Mouse (Mus musculus): Measurements from ENCODE around the gene Csnk2a1. TPM values are rescaled to one million over a fixed set of nuclear protein-coding genes. Genes with fewer than 3 reads are reported as not detected.

Gene Csnk2a1
- polyA plus RNA-seq (2012; ENCODE audit: insufficient read depth, low replicate concordance): 3.4 and 4.4 TPM in 2 replicates

DNA sequence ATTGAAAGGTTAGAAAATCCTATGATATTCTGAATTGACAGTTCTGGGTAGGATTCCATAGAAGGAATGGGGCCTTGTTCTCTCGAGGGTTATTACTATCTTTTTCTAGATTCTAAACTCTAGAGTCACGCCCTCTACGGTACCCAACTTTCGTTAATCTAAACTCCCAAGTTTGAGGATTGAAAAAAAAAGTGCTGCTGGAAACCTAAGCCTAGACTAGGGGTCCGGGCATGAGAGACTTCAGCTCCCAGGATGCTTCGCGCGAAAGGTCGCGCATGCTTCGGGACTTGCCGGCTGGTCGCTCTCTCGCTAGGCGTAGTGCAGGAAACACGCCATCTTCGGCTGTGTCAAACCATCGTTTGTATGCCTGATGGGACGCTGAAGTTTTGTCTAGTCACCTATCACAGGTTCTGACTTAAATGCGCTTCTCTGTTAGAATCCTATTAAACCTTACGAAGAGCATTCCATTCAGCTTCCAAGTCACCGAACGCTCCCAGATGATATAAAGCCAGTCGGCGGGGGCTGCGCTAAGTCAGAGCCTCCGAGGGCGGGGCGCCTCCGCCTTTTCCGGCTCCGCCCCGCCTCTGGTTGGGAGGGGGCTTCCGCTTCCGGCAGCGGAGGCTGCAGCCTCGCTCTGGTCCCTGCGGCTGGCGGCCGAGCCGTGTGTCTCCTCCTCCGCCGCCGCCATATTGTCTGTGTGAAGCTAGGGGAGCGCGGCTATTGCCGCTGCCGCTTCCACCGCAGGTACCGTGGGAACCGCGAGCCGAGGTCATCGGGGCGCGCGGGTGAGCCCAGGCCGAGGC lies at the start of gene Csnk2a1:
Csnk2a1 (plus strand) TSS at position 592 of the 803 bp plus-strand sequence.
- peak within 1 kb of the TSS; percentile 94 for H3K4me3 ChIP-seq (replicated peaks)
- TF ChIP-seq GATA1 (IDR thresholded peaks at IDR 0.05; ENCODE audit: borderline replicate concordance, low read length): no peak
- TF ChIP-seq FLI1 (IDR thresholded peaks at IDR 0.05; ENCODE audit: low read length): no peak
- no peaks in the 10 kb centered on the region for H3K9me3 ChIP-seq
- peaks cover 23% of the 10 kb centered on the region for H3K36me3 ChIP-seq (replicated peaks; ENCODE audit: low read length)
- H3K27me3 ChIP-seq (replicated peaks): no peaks in the 10 kb centered on the region
- peaks cover 39% of the 10 kb centered on the region for H3K4me1 ChIP-seq

DNA sequence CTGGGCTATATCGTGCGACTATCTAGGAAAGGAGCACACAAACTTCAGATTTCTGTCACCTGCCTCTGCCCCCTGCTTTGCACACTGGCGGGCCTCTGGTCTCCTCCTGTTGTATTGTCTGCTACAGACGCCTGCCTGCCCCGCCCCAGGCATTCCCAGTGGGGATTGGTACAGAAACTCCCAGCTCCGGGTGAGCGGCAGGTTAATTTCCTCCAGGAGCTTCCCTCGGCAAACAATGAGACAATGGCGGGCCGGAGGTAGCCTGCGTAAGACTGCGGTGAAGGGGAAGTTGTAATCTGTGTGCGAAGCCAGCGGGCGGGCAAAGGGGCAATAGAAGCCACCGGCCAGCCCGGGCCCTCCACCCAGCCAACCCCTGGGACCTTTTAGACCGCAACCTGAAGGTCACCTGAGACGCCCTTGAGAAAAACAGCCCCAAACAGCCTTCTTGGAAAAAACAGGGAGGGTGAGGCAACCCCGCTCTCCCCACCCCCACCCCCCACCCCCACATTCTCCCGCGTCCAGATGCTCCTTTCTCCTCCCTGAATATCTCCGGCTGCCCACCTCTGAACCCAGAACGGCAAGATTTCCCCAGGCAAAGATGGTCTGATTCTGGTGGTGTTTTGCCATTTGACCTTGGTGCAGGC lies 49.4 kb upstream of the Csnk2a1 start:
- Histone ChIP-seq H3K36me3 (replicated peaks; ENCODE audit: low read length) (no peaks in the 10 kb centered on the region), H3K27me3 (replicated peaks) (peaks cover 35% of the 10 kb centered on the region), H3K4me1 (no peaks in the 10 kb centered on the region), H3K9me3 (peaks cover 24% of the 10 kb centered on the region), H3K4me3 (replicated peaks) (no peak overlapping the region)
- TF ChIP-seq GATA1 (IDR thresholded peaks at IDR 0.05; ENCODE audit: borderline replicate concordance, low read length): no peak
- no peak for TF ChIP-seq FLI1 (IDR thresholded peaks at IDR 0.05; ENCODE audit: low read length)

DNA sequence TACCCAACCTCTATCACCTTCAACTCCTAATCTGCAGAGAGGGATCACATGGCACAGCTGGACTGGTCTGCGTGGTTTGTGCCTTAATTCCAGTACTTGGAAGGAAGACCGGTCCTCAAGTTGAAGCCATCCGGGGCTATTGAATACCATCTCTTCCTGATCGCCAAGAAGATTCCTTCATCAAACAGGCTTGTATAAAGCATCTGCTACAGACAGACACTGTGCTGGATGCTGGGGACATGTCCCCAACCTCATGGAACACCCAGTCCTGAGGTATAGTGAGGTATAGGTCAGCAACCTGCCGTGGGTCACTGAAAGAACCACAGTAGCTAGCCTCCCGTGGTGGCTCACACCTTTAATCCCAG lies 48.9 kb upstream of the Csnk2a1 start:
- no peaks in the 10 kb centered on the region for H3K36me3 ChIP-seq (replicated peaks; ENCODE audit: low read length)
- no peaks in the 10 kb centered on the region for H3K4me1 ChIP-seq
- H3K4me3 ChIP-seq (replicated peaks): no peak overlapping the region
- peaks cover 34% of the 10 kb centered on the region for H3K27me3 ChIP-seq (replicated peaks)
- peaks cover 24% of the 10 kb centered on the region for H3K9me3 ChIP-seq
- TF ChIP-seq GATA1 (IDR thresholded peaks at IDR 0.05; ENCODE audit: borderline replicate concordance, low read length) (no peak), FLI1 (IDR thresholded peaks at IDR 0.05; ENCODE audit: low read length) (no peak)

DNA sequence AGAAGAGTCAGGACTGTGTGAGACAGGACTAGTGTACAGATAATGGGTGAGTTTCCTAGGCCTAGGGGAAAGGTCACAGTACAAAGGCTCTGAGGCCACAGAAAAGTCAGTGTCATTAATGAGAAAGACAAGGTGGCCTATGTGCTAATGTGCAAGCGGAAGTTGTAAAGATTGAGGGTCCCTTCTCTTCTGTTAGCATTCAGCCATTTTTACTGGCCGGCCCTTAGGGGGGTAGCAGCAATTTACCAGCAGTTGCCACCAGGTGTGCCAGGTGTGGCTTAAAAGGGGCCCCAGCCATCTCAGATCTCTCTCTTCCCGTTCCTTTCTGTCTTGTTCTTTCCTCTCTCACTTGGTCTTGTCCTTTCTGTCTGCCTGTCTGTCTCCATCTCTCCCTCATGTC lies 48.3 kb upstream of the Csnk2a1 start:
- no peak for TF ChIP-seq GATA1 (IDR thresholded peaks at IDR 0.05; ENCODE audit: borderline replicate concordance, low read length)
- no peak for TF ChIP-seq FLI1 (IDR thresholded peaks at IDR 0.05; ENCODE audit: low read length)
- H3K36me3 ChIP-seq (replicated peaks; ENCODE audit: low read length): no peaks in the 10 kb centered on the region
- H3K4me1 ChIP-seq: no peaks in the 10 kb centered on the region
- no peak overlapping the region for H3K4me3 ChIP-seq (replicated peaks)
- peaks cover 36% of the 10 kb centered on the region for H3K27me3 ChIP-seq (replicated peaks)
- H3K9me3 ChIP-seq: peaks cover 24% of the 10 kb centered on the region

DNA sequence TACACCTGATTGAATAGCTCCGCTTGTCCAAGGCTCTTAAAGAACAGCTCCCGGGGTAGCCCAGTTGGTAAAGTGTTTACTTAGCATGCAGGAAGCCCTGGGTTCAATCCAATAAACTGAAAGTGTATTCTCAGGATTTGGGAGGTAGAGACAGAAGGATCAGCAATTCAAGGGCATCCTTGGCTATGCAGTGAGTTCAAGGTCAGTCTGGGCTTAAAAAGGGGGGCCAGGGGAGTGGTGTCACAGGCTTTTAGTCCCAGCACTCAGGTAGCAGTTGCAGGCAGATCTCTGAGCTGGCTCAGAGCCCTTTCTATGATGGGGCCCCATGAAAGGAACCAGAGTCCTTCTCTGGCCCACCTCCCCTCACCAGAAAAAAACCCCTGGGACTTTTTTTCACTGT lies 47.3 kb upstream of the Csnk2a1 start:
- peaks cover 20% of the 10 kb centered on the region for H3K9me3 ChIP-seq
- TF ChIP-seq GATA1 (IDR thresholded peaks at IDR 0.05; ENCODE audit: borderline replicate concordance, low read length) (no peak), FLI1 (IDR thresholded peaks at IDR 0.05; ENCODE audit: low read length) (no peak)
- H3K4me1 ChIP-seq: no peaks in the 10 kb centered on the region
- H3K27me3 ChIP-seq (replicated peaks): peaks cover 36% of the 10 kb centered on the region
- H3K36me3 ChIP-seq (replicated peaks; ENCODE audit: low read length): no peaks in the 10 kb centered on the region
- no peak overlapping the region for H3K4me3 ChIP-seq (replicated peaks)

DNA sequence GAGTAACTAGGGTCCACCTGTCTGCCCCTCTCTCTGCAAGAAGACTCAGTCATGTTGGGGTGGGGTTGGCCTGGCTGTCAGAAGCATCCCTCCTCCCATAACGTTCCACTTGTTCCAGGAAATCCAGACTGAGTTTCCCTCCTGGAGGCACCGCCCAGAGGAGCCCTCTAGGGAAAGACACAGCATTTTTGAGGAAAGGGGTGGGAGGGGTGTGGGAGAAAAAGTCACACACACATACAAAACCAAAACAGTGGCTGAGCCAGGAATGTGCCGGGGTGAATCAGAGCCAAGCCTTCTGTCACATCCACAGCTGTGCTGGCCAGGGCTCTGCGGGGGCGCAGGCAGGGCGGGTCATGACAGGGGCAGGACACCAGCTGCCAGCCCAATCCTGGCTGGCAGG lies 46.3 kb upstream of the Csnk2a1 start:
- no peaks in the 10 kb centered on the region for H3K36me3 ChIP-seq (replicated peaks; ENCODE audit: low read length)
- H3K27me3 ChIP-seq (replicated peaks): peaks cover 37% of the 10 kb centered on the region
- no peak overlapping the region for H3K4me3 ChIP-seq (replicated peaks)
- peaks cover 13% of the 10 kb centered on the region for H3K9me3 ChIP-seq
- no peaks in the 10 kb centered on the region for H3K4me1 ChIP-seq
- TF ChIP-seq FLI1 (IDR thresholded peaks at IDR 0.05; ENCODE audit: low read length) (no peak), GATA1 (IDR thresholded peaks at IDR 0.05; ENCODE audit: borderline replicate concordance, low read length) (no peak)

DNA sequence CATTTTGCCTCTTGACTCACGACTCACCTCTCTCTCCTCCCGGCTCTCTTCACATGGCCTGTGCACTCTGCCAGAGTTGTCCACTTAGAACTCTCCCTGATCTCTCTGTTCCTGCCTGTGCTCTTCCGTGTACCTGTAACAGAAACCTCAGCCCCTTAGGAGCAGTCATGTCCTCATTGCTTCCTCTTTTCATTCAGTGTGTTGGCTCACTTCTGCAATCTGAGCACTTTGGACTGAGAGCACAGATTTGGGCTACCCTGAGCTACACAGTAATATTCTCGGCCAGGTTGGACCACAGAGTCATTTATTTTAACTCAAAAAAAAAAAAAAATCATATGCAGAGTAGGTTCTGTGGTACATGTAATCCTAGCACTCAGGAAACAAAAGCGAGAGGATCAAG lies 39.5 kb upstream of the Csnk2a1 start:
- Histone ChIP-seq H3K9me3 (peaks cover under 1% of the 10 kb centered on the region; the same call in 1 of the 2 replicates), H3K36me3 (replicated peaks; ENCODE audit: low read length) (no peaks in the 10 kb centered on the region), H3K4me1 (peaks cover 10% of the 10 kb centered on the region; the same call in 1 of the 2 replicates), H3K4me3 (replicated peaks) (no peak overlapping the region), H3K27me3 (replicated peaks) (peaks cover 37% of the 10 kb centered on the region)
- TF ChIP-seq FLI1 (IDR thresholded peaks at IDR 0.05; ENCODE audit: low read length) (no peak), GATA1 (IDR thresholded peaks at IDR 0.05; ENCODE audit: borderline replicate concordance, low read length) (no peak)

DNA sequence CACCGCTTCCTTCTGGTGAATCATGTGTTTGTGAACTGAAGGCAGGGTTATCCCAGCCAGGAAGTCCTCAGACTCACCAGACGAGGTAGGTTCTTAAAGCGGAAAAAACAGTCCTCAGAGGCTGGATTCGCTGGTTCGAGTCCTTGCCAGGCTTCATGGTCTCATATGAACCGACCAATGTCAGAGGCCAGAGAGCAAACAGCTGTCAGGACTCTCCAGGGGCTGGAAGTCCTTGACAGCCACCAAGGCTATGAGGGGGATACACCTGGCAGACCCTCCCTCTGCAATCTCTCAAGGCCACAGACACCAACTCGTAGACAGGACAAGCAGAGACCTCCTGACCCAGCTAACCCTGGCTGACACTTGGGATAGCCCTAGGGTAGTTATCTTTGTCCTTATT lies 37.4 kb upstream of the Csnk2a1 start:
- no peaks in the 10 kb centered on the region for H3K9me3 ChIP-seq
- H3K36me3 ChIP-seq (replicated peaks; ENCODE audit: low read length): no peaks in the 10 kb centered on the region
- TF ChIP-seq FLI1 (IDR thresholded peaks at IDR 0.05; ENCODE audit: low read length): no peak
- no peak for TF ChIP-seq GATA1 (IDR thresholded peaks at IDR 0.05; ENCODE audit: borderline replicate concordance, low read length)
- peaks cover 37% of the 10 kb centered on the region for H3K27me3 ChIP-seq (replicated peaks)
- H3K4me1 ChIP-seq: peaks cover 10% of the 10 kb centered on the region; the same call in 1 of the 2 replicates
- no peak overlapping the region for H3K4me3 ChIP-seq (replicated peaks)

DNA sequence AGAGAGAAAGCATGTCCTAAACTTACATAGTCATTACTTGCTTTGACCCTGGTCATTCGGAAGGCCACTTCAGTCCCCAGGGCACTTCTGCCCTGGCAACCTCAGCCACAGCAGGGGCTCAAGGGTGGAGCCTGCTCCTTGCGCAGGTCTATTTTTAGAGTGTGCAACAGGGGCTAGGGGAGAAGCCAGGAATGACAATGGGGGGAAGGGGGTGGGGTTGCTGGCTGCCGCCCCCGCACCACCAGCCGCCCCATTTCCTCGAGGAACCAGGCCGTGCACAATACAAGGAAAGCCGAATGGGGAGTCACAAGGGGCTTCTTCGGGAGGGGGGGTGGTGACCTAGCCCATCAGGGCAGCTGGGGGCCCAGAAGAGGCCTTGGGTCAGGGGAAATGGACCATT lies 37.0 kb upstream of the Csnk2a1 start:
- Histone ChIP-seq H3K4me1 (peaks cover 10% of the 10 kb centered on the region; the same call in 1 of the 2 replicates), H3K27me3 (replicated peaks) (peaks cover 39% of the 10 kb centered on the region), H3K4me3 (replicated peaks) (no peak overlapping the region), H3K9me3 (no peaks in the 10 kb centered on the region), H3K36me3 (replicated peaks; ENCODE audit: low read length) (no peaks in the 10 kb centered on the region)
- TF ChIP-seq FLI1 (IDR thresholded peaks at IDR 0.05; ENCODE audit: low read length) (no peak), GATA1 (IDR thresholded peaks at IDR 0.05; ENCODE audit: borderline replicate concordance, low read length) (no peak)

DNA sequence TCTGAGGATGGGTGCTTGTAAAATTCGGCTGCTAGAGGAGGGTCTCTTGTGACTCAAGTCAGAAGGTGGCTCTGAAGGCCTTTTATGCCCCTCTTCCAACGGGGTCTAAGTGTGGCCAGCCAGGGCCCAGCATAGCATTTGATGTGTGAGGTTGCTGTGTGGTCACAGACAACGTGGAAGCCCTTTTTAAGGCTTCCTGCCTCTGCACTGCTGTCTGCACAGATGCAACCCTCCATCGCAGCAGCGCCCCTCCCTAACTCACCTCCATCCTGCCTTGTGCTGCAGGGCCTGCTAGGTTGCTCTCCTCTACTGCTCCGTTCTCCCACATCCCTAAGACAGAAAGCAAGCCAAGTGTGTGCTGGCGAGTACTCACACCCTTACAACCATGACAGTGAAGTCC lies 36.5 kb upstream of the Csnk2a1 start:
- Histone ChIP-seq H3K36me3 (replicated peaks; ENCODE audit: low read length) (no peaks in the 10 kb centered on the region), H3K27me3 (replicated peaks) (peaks cover 43% of the 10 kb centered on the region), H3K4me1 (peaks cover 10% of the 10 kb centered on the region; the same call in 1 of the 2 replicates), H3K9me3 (no peaks in the 10 kb centered on the region), H3K4me3 (replicated peaks) (no peak overlapping the region)
- TF ChIP-seq FLI1 (IDR thresholded peaks at IDR 0.05; ENCODE audit: low read length) (no peak), GATA1 (IDR thresholded peaks at IDR 0.05; ENCODE audit: borderline replicate concordance, low read length) (no peak)

All from megakaryocyte, embryonic 14.5 days (primary cell).